Mouse (Mus musculus) liver, embryonic 18 days (tissue): ENCODE measurements around the gene Olfr597. TPM values are rescaled to one million over a fixed set of nuclear protein-coding genes. Genes with fewer than 3 reads are reported as not detected.

Experiments
- polyA plus RNA-seq: library from polyadenylated mRNA; depleted of rRNA; stranded (reverse); fragments of >200 nt; gene quantifications from 2 replicates; pipeline ENCODE4 v1.2.3, GENCODE M21; 2012; rRNA removed

Olfr597 gene
- polyA plus RNA-seq = not detected in 2 replicates

DNA sequence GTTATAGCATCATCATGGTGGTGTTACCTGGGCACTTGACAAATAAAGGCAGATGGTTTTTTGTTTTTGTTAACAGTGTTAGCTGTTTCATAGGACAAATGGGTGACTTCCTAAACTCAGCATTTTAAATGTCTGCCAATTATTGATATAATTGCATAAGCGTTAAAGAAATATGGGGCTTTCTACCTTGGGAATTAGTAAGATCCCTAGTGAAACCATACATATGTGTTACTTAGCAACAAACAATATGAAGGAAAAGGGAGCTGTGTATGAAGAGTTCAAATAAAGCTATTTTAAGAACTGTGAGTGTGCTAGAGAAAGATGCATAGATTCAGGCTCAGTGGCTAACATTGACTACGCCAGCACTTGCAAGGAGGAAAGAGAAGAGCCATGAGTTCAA is at the start of gene Olfr597:
Gene Olfr597, plus strand, starts transcription at position 301 of the 400 bp plus-strand sequence.

DNA sequence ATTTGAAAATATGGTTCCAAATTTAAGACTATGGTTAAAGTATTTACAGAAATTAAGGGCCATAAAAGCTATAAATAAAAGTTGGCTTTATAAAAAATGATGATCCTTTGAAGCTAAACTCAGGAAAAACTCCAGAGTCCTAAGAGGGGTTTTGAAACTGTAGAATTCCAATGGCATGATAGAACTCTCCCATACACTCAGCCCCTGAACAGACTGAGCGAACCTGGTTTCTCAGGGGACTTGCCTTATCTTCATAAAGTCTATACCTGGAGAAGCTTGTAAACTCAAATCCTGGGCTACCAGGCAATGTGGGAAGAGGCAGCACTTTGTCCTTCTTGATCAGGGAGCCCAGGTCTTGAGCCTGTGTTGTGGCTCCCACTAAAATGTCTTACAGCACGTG is 10.8 kb upstream of the Olfr597 start, which contains the start of gene Olfr596:
Gene Olfr596, plus strand, starts transcription at position 301 of the 400 bp plus-strand sequence.

DNA sequence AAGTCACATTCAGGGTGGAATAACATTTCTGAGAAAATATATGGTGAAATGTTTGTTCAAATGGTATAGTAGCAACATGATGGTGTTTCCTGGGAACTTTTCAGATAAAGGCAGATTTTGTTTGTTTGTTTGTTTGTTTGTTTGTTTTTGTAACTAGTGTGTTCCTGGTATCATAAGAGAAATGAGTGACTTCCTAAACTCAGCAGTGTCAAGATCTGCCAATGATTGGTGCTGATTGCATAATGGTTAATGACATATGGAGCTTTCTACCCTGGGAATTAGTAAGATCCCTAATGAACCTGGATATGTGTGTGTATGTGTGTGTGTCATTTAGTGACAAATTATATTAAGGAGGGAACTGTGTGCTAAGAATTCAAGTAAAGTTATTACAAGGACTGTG is 7.2 kb downstream of the Olfr597 start, which contains the start of gene Olfr598:
Gene Olfr598, plus strand, starts transcription at position 301 of the 400 bp plus-strand sequence.

DNA sequence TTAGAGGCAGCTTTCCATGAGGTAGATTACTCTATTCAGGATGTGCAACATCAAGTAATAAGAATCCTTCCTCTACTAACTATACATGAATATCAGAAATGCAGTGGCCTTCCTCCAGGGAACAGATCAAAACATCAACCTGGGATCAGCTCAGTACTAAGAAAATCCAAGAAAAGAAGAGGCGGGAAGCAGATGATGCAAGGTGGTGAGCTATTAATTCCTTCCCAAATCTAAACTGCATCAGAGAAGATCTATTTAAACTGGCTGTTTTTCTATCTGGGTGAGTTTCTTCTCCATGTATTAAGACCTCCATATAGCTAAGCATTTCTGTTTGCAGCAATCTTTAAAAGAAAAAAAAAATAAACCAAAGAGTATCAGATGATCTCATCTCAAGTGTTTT is 19.5 kb downstream of the Olfr597 start, which contains the start of gene Olfr599:
Gene Olfr599, plus strand, starts transcription at position 301 of the 400 bp plus-strand sequence.

DNA sequence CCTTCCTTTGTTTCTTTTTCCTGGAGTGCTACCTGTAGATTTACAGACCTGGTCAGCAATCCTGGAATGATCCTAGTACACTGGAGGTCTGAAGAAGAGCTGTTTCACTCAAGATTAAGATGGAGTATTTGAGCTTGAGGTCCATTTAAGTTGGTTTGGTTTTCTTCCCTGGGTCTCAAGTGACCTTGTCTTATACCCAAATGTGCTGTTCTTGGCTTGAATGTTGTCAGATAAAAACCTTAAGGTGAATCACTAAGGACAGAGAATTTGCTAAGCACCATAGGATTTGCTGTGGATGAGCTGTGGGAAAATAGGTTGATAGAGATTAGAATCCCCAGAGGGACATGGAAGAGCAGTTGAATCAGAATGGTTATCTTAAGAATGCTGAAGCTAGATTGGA is 33.5 kb downstream of the Olfr597 start, which contains the start of gene Olfr600:
Gene Olfr600, minus strand, starts transcription at position 101 of the 400 bp plus-strand sequence.

DNA sequence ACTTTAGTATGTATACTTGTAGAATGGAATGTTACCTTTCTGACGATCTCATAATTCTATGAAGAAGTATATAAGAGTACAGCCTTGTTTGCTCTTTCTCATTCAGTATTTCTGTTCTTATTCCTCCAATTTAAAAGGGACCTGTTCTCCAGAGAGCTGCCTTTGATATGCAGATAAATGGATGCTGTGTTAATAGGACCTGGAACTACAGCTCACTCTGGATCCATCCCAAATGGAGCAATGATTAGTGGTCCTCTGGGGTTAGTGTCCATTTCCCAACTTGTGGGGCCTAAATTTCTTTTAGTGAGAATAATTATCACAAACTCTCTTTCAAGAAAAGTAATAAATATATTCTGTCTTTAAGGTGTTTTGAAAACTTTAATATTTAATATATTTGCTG is 46.4 kb downstream of the Olfr597 start, which contains the start of gene Olfr601:
Gene Olfr601, minus strand, starts transcription at position 101 of the 400 bp plus-strand sequence.

Other genes starting within 250 kb of the Olfr597 start
- not detected in 2 replicates for gene Olfr584, start 234.4 kb upstream of the Olfr597 start, polyA plus RNA-seq
- not detected in 2 replicates for gene Olfr585, start 218.6 kb upstream of the Olfr597 start, polyA plus RNA-seq
- gene Olfr586, start 190.7 kb upstream of the Olfr597 start, polyA plus RNA-seq = not detected in 2 replicates
- gene Olfr588-ps1, start 175.4 kb upstream of the Olfr597 start, polyA plus RNA-seq = not detected in 2 replicates
- not detected in 2 replicates for gene Olfr589, start 160.0 kb upstream of the Olfr597 start, polyA plus RNA-seq
- gene Olfr591, start 138.0 kb upstream of the Olfr597 start, polyA plus RNA-seq = not detected in 2 replicates
- not detected in 2 replicates for gene Olfr592, start 131.5 kb upstream of the Olfr597 start, polyA plus RNA-seq
- not detected in 2 replicates for gene Olfr593, start 104.5 kb upstream of the Olfr597 start, polyA plus RNA-seq
- not detected in 2 replicates for gene Olfr594, start 99.3 kb upstream of the Olfr597 start, polyA plus RNA-seq
- not detected in 2 replicates for gene Usp17ld, start 63.8 kb upstream of the Olfr597 start, polyA plus RNA-seq
- gene Olfr596, start 10.7 kb upstream of the Olfr597 start, polyA plus RNA-seq = not detected in 2 replicates
- gene Olfr598, start 7.3 kb downstream of the Olfr597 start, polyA plus RNA-seq = not detected in 2 replicates
- gene Olfr599, start 19.6 kb downstream of the Olfr597 start, polyA plus RNA-seq = not detected in 2 replicates
- not detected in 2 replicates for gene Olfr600, start 33.4 kb downstream of the Olfr597 start, polyA plus RNA-seq
- not detected in 2 replicates for gene Olfr601, start 46.3 kb downstream of the Olfr597 start, polyA plus RNA-seq
- gene Olfr603, start 69.9 kb downstream of the Olfr597 start, polyA plus RNA-seq = not detected in 2 replicates
- not detected in 2 replicates for gene Usp17lc, start 98.8 kb downstream of the Olfr597 start, polyA plus RNA-seq
- gene Olfr605, start 129.1 kb downstream of the Olfr597 start, polyA plus RNA-seq = not detected in 2 replicates
- gene Olfr606, start 132.7 kb downstream of the Olfr597 start, polyA plus RNA-seq = not detected in 2 replicates
- gene Olfr607, start 147.8 kb downstream of the Olfr597 start, polyA plus RNA-seq = not detected in 2 replicates
- not detected in 2 replicates for gene Olfr608, start 153.6 kb downstream of the Olfr597 start, polyA plus RNA-seq
- not detected in 2 replicates for gene Olfr609, start 181.7 kb downstream of the Olfr597 start, polyA plus RNA-seq
- not detected in 2 replicates for gene Olfr610, start 195.8 kb downstream of the Olfr597 start, polyA plus RNA-seq
- not detected in 2 replicates for gene Olfr611, start 204.5 kb downstream of the Olfr597 start, polyA plus RNA-seq
- gene Olfr612, start 226.4 kb downstream of the Olfr597 start, polyA plus RNA-seq = not detected in 2 replicates
- not detected in 2 replicates for gene Olfr613, start 231.8 kb downstream of the Olfr597 start, polyA plus RNA-seq
- gene Olfr615, start 239.8 kb downstream of the Olfr597 start, polyA plus RNA-seq = not detected in 2 replicates